ENCODE assay signal across 24 mouse cellular contexts in the genomic region with DNA sequence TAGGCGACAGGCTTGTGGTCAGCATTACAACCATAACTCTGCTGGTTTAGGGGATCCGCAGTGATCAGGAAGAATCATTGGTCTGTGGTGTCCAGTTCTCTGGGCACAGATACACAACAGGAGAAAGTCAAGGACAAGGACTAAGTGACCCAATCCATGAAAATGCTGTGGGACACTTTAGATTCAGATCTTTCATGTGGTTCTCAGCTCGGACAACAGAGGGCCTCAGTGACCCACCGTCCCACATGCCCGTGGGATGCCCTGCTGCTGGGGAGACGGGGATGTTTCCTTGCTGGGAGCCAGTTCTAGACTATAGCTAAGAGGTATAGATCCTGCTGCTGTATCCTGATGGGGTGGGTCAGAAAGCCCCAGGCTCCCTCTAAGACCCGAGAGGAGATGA. TPM values are rescaled to one million over a fixed set of nuclear protein-coding genes. Genes with fewer than 3 reads are reported as not detected.
DNase-seq lines count a peak whose midpoint lies in the region; ATAC-seq and TF ChIP-seq lines count a peak whose summit lies in the region.
"Had no signal": no experiment of that assay in that cellular context is flagged by ENCODE, and none has a peak within 500 bp of the region (broad histone marks: within the 10 kb centered on the region; RNA-seq: fewer than 3 reads in every experiment).

No protein-coding gene starts in this region.

- CTCF ChIA-PET in Patski (lab: Charles Lee): interaction anchor here (1.3 to 2.7 kb wide), 2 partner anchors 45 to 66 kb away, joined by 3 to 10 read pairs; no protein-coding TSS in a partner anchor

- H3K36me3 ChIP-seq in ES-Bruce4 (ENCODE audit: control insufficient read depth, insufficient read depth, low read length, poor library complexity, severe bottlenecking): no peaks in the 10 kb centered on the region
- no peaks in the 10 kb centered on the region for H3K36me3 ChIP-seq in liver, embryonic 11.5 days (ENCODE audit: control insufficient read depth, insufficient read depth, low read length)
- H3K36me3 ChIP-seq: forebrain, embryonic 10.5 days; heart, embryonic 15.5 days; limb, embryonic 12.5 days; neural tube, embryonic 15.5 days; stomach, embryonic 15.5 days had no signal

- in situ Hi-C loops in Patski (cut with MboI; ENCODE audit: low pct_unique_long_range_greater_than_20kb): no loop called here

- no peak for TF ChIP-seq EP300 in ES-Bruce4 (IDR thresholded peaks at IDR 0.05; ENCODE audit: insufficient read depth, low read depth, low read length)

- no peak overlapping the region for H3K9ac ChIP-seq in ES-Bruce4 (ENCODE audit: low read depth, poor library complexity, severe bottlenecking)
- H3K9ac ChIP-seq in liver, embryonic 11.5 days (ENCODE audit: low read depth, low read length): no peak overlapping the region
- H3K9ac ChIP-seq: heart, embryonic 15.5 days; limb, embryonic 12.5 days; neural tube, embryonic 15.5 days; stomach, embryonic 15.5 days had no signal

- no peak overlapping the region for H3K4me2 ChIP-seq in liver, embryonic 11.5 days
- H3K4me2 ChIP-seq: heart, embryonic 15.5 days; limb, embryonic 12.5 days; midbrain, embryonic 11.5 days; neural tube, embryonic 15.5 days; stomach, embryonic 15.5 days had no signal

- H3K4me3 ChIP-seq in ES-Bruce4 (ENCODE audit: low read depth, low read length): peak overlapping the region; percentile 35
- H3K4me3 ChIP-seq in liver, embryonic 11.5 days (ENCODE audit: low read depth, low read length): no peak overlapping the region
- H3K4me3 ChIP-seq: forebrain, embryonic 10.5 days; heart, embryonic 15.5 days; limb, embryonic 12.5 days; neural tube, embryonic 15.5 days; stomach, embryonic 15.5 days had no signal

- no peaks in the 10 kb centered on the region for H3K9me3 ChIP-seq in ES-Bruce4 (replicated peaks; ENCODE audit: control insufficient read depth, insufficient read depth, low read length, poor library complexity, severe bottlenecking)
- no peaks in the 10 kb centered on the region for H3K9me3 ChIP-seq in liver, embryonic 11.5 days (ENCODE audit: control insufficient read depth, low read length)
- H3K9me3 ChIP-seq: forebrain, embryonic 10.5 days; heart, embryonic 15.5 days; neural tube, embryonic 15.5 days; stomach, embryonic 15.5 days had no signal

- no peak for ATAC-seq in Patski
- ATAC-seq in activated CD4-positive, CD25-positive, alpha-beta regulatory T cell, adult 4 months: no peak
- ATAC-seq in liver, embryonic 11.5 days (replicated peaks; ENCODE audit: low FRiP score): no peak
- ATAC-seq: hindbrain, postnatal 0 days had no signal

- 37% methylated on average over 7 of the region's 7 CpGs for WGBS in liver, embryonic 11.5 days

- H3K27ac ChIP-seq in ES-Bruce4 (ENCODE audit: insufficient read depth, low read length): no peak overlapping the region
- no peak overlapping the region for H3K27ac ChIP-seq in liver, embryonic 11.5 days (ENCODE audit: low read depth, low read length)
- H3K27ac ChIP-seq: forebrain, embryonic 10.5 days; heart, embryonic 15.5 days; hindbrain, postnatal 0 days; limb, embryonic 12.5 days; neural tube, embryonic 15.5 days; stomach, embryonic 15.5 days had no signal

- TF ChIP-seq CTCF in ES-Bruce4 (IDR thresholded peaks at IDR 0.05; ENCODE audit: low read depth, low read length) (peak; percentile 61), Patski (IDR thresholded peaks at IDR 0.05) (peak; percentile 39)

- POLR2A ChIA-PET in Patski (lab: Charles Lee): no interaction called here

- no peak for TF ChIP-seq POLR2A in ES-Bruce4 (IDR thresholded peaks at IDR 0.05; ENCODE audit: insufficient read depth, low read length)

- no peaks in the 10 kb centered on the region for H3K4me1 ChIP-seq in ES-Bruce4 (ENCODE audit: control insufficient read depth, insufficient read depth, low read length)
- no peaks in the 10 kb centered on the region for H3K4me1 ChIP-seq in liver, embryonic 11.5 days (replicated peaks; ENCODE audit: control insufficient read depth, insufficient read depth, low read length)
- H3K4me1 ChIP-seq: forebrain, embryonic 10.5 days; stomach, embryonic 15.5 days had no signal

- peak; percentile 9 for DNase-seq in kidney, postnatal 10 days
- no peak for DNase-seq in kidney, adult 18-20 months
- DNase-seq in Patski (ENCODE audit: low read depth, low spot score): no peak
- peak; percentile 20 to 39 for DNase-seq in adrenal gland, postnatal 36 days
- DNase-seq in liver, embryonic 11.5 days (ENCODE audit: low spot score): no peak
- DNase-seq: cerebellum, adult 18-20 months; cerebellum, postnatal 36 days; kidney, adult 9 months; lung, postnatal 4 days had no signal

- H3K27me3 ChIP-seq in ES-Bruce4 (ENCODE audit: control insufficient read depth, insufficient read depth, low read length, poor library complexity, severe bottlenecking): no peaks in the 10 kb centered on the region
- peaks cover 5% of the 10 kb centered on the region for H3K27me3 ChIP-seq in Patski
- H3K27me3 ChIP-seq in liver, embryonic 11.5 days (replicated peaks; ENCODE audit: control insufficient read depth, insufficient read depth, low read length): no peaks in the 10 kb centered on the region
- H3K27me3 ChIP-seq: heart, embryonic 15.5 days; limb, embryonic 12.5 days; neural tube, embryonic 15.5 days; stomach, embryonic 15.5 days had no signal

RNA-seq across cellular contexts. Expression of a gene that starts 27.7 kb away (rescaled TPM):
- polyA plus RNA-seq in ES-Bruce4 (2011; ENCODE audit: insufficient read depth, insufficient read length, low read depth, missing spikeins): not detected in 2 replicates
- polyA plus RNA-seq in Patski (2021): not detected
- not detected for total RNA-seq in adrenal gland, postnatal 36 days (2021)
- not detected for polyA plus RNA-seq in activated CD4-positive, CD25-positive, alpha-beta regulatory T cell, adult 4 months (2017; shearing (Covaris generic))
- polyA plus RNA-seq in liver, embryonic 11.5 days (2014; fragmentation: Nextera tagmentation; extraction: Ambion mirVana): not detected in 2 replicates
- total RNA-seq: gastrocnemius, adult 8-10 months; hematopoietic stem cell, adult 5-6 weeks; hindbrain, postnatal 0 days; layer of hippocampus, adult 18-20 months; left cerebral cortex, adult 18-20 months had no signal
- polyA plus RNA-seq: embryonic facial prominence, embryonic 14.5 days; forebrain, embryonic 10.5 days; heart, embryonic 15.5 days; hindbrain, postnatal 0 days; limb, embryonic 12.5 days; liver, embryonic 16.5 days; midbrain, embryonic 11.5 days; neural tube, embryonic 15.5 days; stomach, embryonic 15.5 days had no signal

RNA-seq across cellular contexts. Expression of a gene that starts 27.9 kb away (rescaled TPM):
- not detected in 2 replicates for polyA plus RNA-seq in ES-Bruce4 (2011; ENCODE audit: insufficient read depth, insufficient read length, low read depth, missing spikeins)
- polyA plus RNA-seq in Patski (2021): not detected
- not detected for total RNA-seq in adrenal gland, postnatal 36 days (2021)
- not detected for polyA plus RNA-seq in activated CD4-positive, CD25-positive, alpha-beta regulatory T cell, adult 4 months (2017; shearing (Covaris generic))
- polyA plus RNA-seq in liver, embryonic 11.5 days (2014; fragmentation: Nextera tagmentation; extraction: Ambion mirVana): not detected in 2 replicates
- total RNA-seq: gastrocnemius, adult 8-10 months; hematopoietic stem cell, adult 5-6 weeks; hindbrain, postnatal 0 days; layer of hippocampus, adult 18-20 months; left cerebral cortex, adult 18-20 months had no signal
- polyA plus RNA-seq: embryonic facial prominence, embryonic 14.5 days; forebrain, embryonic 10.5 days; heart, embryonic 15.5 days; hindbrain, postnatal 0 days; limb, embryonic 12.5 days; liver, embryonic 16.5 days; midbrain, embryonic 11.5 days; neural tube, embryonic 15.5 days; stomach, embryonic 15.5 days had no signal

RNA-seq across cellular contexts. Expression of a gene that starts 37.0 kb away (rescaled TPM):
- polyA plus RNA-seq in ES-Bruce4 (2011; ENCODE audit: insufficient read depth, insufficient read length, low read depth, missing spikeins) (not detected in 2 replicates), Patski (2021) (not detected)
- total RNA-seq in adrenal gland, postnatal 36 days (2021): not detected
- not detected for polyA plus RNA-seq in activated CD4-positive, CD25-positive, alpha-beta regulatory T cell, adult 4 months (2017; shearing (Covaris generic))
- not detected in 2 replicates for polyA plus RNA-seq in liver, embryonic 11.5 days (2014; fragmentation: Nextera tagmentation; extraction: Ambion mirVana)
- total RNA-seq: gastrocnemius, adult 8-10 months; hematopoietic stem cell, adult 5-6 weeks; hindbrain, postnatal 0 days; layer of hippocampus, adult 18-20 months; left cerebral cortex, adult 18-20 months had no signal
- polyA plus RNA-seq: embryonic facial prominence, embryonic 14.5 days; forebrain, embryonic 10.5 days; heart, embryonic 15.5 days; hindbrain, postnatal 0 days; limb, embryonic 12.5 days; liver, embryonic 16.5 days; midbrain, embryonic 11.5 days; neural tube, embryonic 15.5 days; stomach, embryonic 15.5 days had no signal

RNA-seq across cellular contexts. Expression of a gene that starts 57.4 kb away (rescaled TPM):
- polyA plus RNA-seq in ES-Bruce4 (2011; ENCODE audit: insufficient read depth, insufficient read length, low read depth, missing spikeins) (not detected in 2 replicates), Patski (2021) (not detected)
- not detected for total RNA-seq in adrenal gland, postnatal 36 days (2021)
- polyA plus RNA-seq in activated CD4-positive, CD25-positive, alpha-beta regulatory T cell, adult 4 months (2017; shearing (Covaris generic)): under 1 TPM in 1 of 2 experiments, not detected in 1; 0.16 TPM
- polyA plus RNA-seq in liver, embryonic 11.5 days (2014; fragmentation: Nextera tagmentation; extraction: Ambion mirVana): not detected in 2 replicates
- total RNA-seq: gastrocnemius, adult 8-10 months; hematopoietic stem cell, adult 5-6 weeks had no signal
- polyA plus RNA-seq: heart, embryonic 15.5 days; limb, embryonic 12.5 days; liver, embryonic 16.5 days; stomach, embryonic 15.5 days had no signal

Comparison
In these comparisons a context has a peak if more than half of its experiments do, and no peak if none do; other contexts are left out.
1. DNase-seq: peak in kidney, postnatal 10 days (single experiment) and adrenal gland, postnatal 36 days (2 of 2); none in kidney, adult 18-20 months (single experiment), Patski (single experiment) and liver, embryonic 11.5 days (single experiment).